Mouse (Mus musculus): ENCODE measurements around the gene Trim2. TPM values are rescaled to one million over a fixed set of nuclear protein-coding genes. Genes with fewer than 3 reads are reported as not detected.

Trim2 gene
- total and polyA plus RNA-seq, 3 experiments: 2.4 to 3.3 (median 2.5) TPM

GRCm38 (mm10) chr3:84204640-84205039, 102.0 kb downstream of the Trim2 start:
- H3K4me3 ChIP-seq (replicated peaks in 1 of 3; ENCODE audit: low read depth in 2 of 3, low read length in 2 of 3, poor library complexity in 1 of 3): no peak overlapping the region
- H3K79me2 ChIP-seq (replicated peaks; ENCODE audit: control insufficient read depth, extremely low read depth, insufficient read depth, poor library complexity, severe bottlenecking): no peaks in the 10 kb centered on the region
- no peaks in the 10 kb centered on the region for H3K27me3 ChIP-seq (replicated peaks)
- DNase-seq (ENCODE audit: extremely low read depth): no peak
- peaks cover 0 to 2% of the 10 kb centered on the region in 2 experiments; a peak in 1 of 4 replicates for H3K4me1 ChIP-seq (ENCODE audit: control insufficient read depth in 1 of 2, insufficient read depth in 2 of 2)
- dilution Hi-C loops (cut with MboI; ENCODE audit: extremely low pct_ligation_motif_present, extremely low pct_unique_long_range_greater_than_20kb, low sequenced_read_pairs) (no loop called here), in situ Hi-C loops (cut with MboI; ENCODE audit: low pct_ligation_motif_present, low pct_unique_long_range_greater_than_20kb, low sequenced_read_pairs) (no loop called here)
- H3K27ac ChIP-seq (ENCODE audit: insufficient read depth, low read depth): no peak overlapping the region
- H3K4me2 ChIP-seq (ENCODE audit: insufficient read depth, low read depth, poor library complexity, severe bottlenecking): no peak overlapping the region
- peaks cover 3 to 36% of the 10 kb centered on the region in 2 experiments for H3K36me3 ChIP-seq (replicated peaks in 1 of 2; ENCODE audit: control insufficient read depth in 1 of 2, insufficient read depth in 1 of 2, low read length in 1 of 2)
- H3K9ac ChIP-seq (ENCODE audit: insufficient read depth, low read depth): no peak overlapping the region
- no peaks in the 10 kb centered on the region for H3K9me3 ChIP-seq (replicated peaks; ENCODE audit: low read length)
- no peak for TF ChIP-seq KAT2A (IDR thresholded peaks at IDR 0.05; ENCODE audit: insufficient replicate concordance, low read length)
- TF ChIP-seq ETS1 (conservative IDR thresholded peaks at IDR 0.05; ENCODE audit: low read depth, low read length): no peak
- TF ChIP-seq ZMIZ1 (IDR thresholded peaks at IDR 0.05; ENCODE audit: low read depth, low read length): no peak
- no peak for TF ChIP-seq MXI1 (IDR thresholded peaks at IDR 0.05; ENCODE audit: low read depth, low read length)
- no peak for TF ChIP-seq ZKSCAN1 (IDR thresholded peaks at IDR 0.05; ENCODE audit: borderline replicate concordance, low read depth, low read length)
- TF ChIP-seq UBTF (IDR thresholded peaks at IDR 0.05; ENCODE audit: low read depth, low read length): no peak
- no peak for TF ChIP-seq CHD2 (IDR thresholded peaks at IDR 0.05; ENCODE audit: low read length)
- TF ChIP-seq JUND (conservative IDR thresholded peaks at IDR 0.05; ENCODE audit: low read depth, low read length): no peak

GRCm38 (mm10) chr3:84200559-84201420, 105.9 kb downstream of the Trim2 start:
- Histone ChIP-seq H3K27ac (ENCODE audit: insufficient read depth, low read depth) (no peak overlapping the region), H3K9me3 (replicated peaks; ENCODE audit: low read length) (no peaks in the 10 kb centered on the region), H3K36me3 (replicated peaks in 1 of 2; ENCODE audit: control insufficient read depth in 1 of 2, insufficient read depth in 1 of 2, low read length in 1 of 2) (peaks cover 0 to 19% of the 10 kb centered on the region in 2 experiments), H3K4me1 (ENCODE audit: control insufficient read depth in 1 of 2, insufficient read depth in 2 of 2) (no peaks in the 10 kb centered on the region), H3K9ac (ENCODE audit: insufficient read depth, low read depth) (no peak overlapping the region), H3K4me3 (replicated peaks in 1 of 3; ENCODE audit: low read depth in 2 of 3, low read length in 2 of 3, poor library complexity in 1 of 3) (no peak overlapping the region), H3K27me3 (replicated peaks) (no peaks in the 10 kb centered on the region), H3K79me2 (replicated peaks; ENCODE audit: control insufficient read depth, extremely low read depth, insufficient read depth, poor library complexity, severe bottlenecking) (no peaks in the 10 kb centered on the region), H3K4me2 (ENCODE audit: insufficient read depth, low read depth, poor library complexity, severe bottlenecking) (no peak overlapping the region)
- dilution Hi-C loops (cut with MboI; ENCODE audit: extremely low pct_ligation_motif_present, extremely low pct_unique_long_range_greater_than_20kb, low sequenced_read_pairs): no loop called here
- TF ChIP-seq ELF1 (IDR thresholded peaks at IDR 0.05; ENCODE audit: low read depth, low read length): no peak
- no peak for TF ChIP-seq POLR2A (IDR thresholded peaks at IDR 0.05; ENCODE audit: low read depth, low read length)
- TF ChIP-seq CTCF (conservative IDR thresholded peaks at IDR 0.05 in 1 of 2, IDR thresholded peaks at IDR 0.05 in 1 of 2; ENCODE audit: low read depth in 2 of 2, low read length in 2 of 2): no peak
- TF ChIP-seq JUND (conservative IDR thresholded peaks at IDR 0.05; ENCODE audit: low read depth, low read length): no peak
- no peak for TF ChIP-seq EP300 (IDR thresholded peaks at IDR 0.05; ENCODE audit: low read length)
- no peak for TF ChIP-seq ZNF384 (IDR thresholded peaks at IDR 0.05; ENCODE audit: low read depth, low read length)
- no peak for TF ChIP-seq ZKSCAN1 (IDR thresholded peaks at IDR 0.05; ENCODE audit: borderline replicate concordance, low read depth, low read length)
- no peak for TF ChIP-seq HCFC1 (IDR thresholded peaks at IDR 0.05; ENCODE audit: low read depth, low read length)
- no peak for TF ChIP-seq ETS1 (conservative IDR thresholded peaks at IDR 0.05; ENCODE audit: low read depth, low read length)
- no peak for TF ChIP-seq MYC (IDR thresholded peaks at IDR 0.05; ENCODE audit: low read depth, low read length)
- no peak for TF ChIP-seq MAX (IDR thresholded peaks at IDR 0.05; ENCODE audit: low read length)
- no peak for TF ChIP-seq SMC3 (IDR thresholded peaks at IDR 0.05; ENCODE audit: low read depth, low read length)
- no peak for TF ChIP-seq GABPA (IDR thresholded peaks at IDR 0.05; ENCODE audit: insufficient replicate concordance, low read depth, low read length)
- TF ChIP-seq JUN (IDR thresholded peaks at IDR 0.05; ENCODE audit: insufficient read depth, low read depth, low read length): no peak
- no peak for TF ChIP-seq IRF4 (IDR thresholded peaks at IDR 0.05; ENCODE audit: low read depth, low read length)
- TF ChIP-seq TCF12 (IDR thresholded peaks at IDR 0.05; ENCODE audit: low read depth, low read length): no peak
- no peak for TF ChIP-seq BHLHE40 (IDR thresholded peaks at IDR 0.05; ENCODE audit: low read depth, low read length)
- no peak for TF ChIP-seq TBP (conservative IDR thresholded peaks at IDR 0.05; ENCODE audit: low read depth, low read length)
- no peak for TF ChIP-seq NRF1 (IDR thresholded peaks at IDR 0.05; ENCODE audit: low read depth, low read length)
- TF ChIP-seq NELFE (IDR thresholded peaks at IDR 0.05; ENCODE audit: low read depth, low read length): no peak
- DNase-seq (ENCODE audit: extremely low read depth): no peak
- in situ Hi-C loops (cut with MboI; ENCODE audit: low pct_ligation_motif_present, low pct_unique_long_range_greater_than_20kb, low sequenced_read_pairs): no loop called here

Data from CH12.LX (cell line).